Mouse (Mus musculus): ENCODE measurements around the gene Rad9a. TPM values are rescaled to one million over a fixed set of nuclear protein-coding genes. Genes with fewer than 3 reads are reported as not detected.

The Rad9a gene
- polyA plus RNA-seq, 1 experiment from 2014 or later, result 14.3 TPM

DNA sequence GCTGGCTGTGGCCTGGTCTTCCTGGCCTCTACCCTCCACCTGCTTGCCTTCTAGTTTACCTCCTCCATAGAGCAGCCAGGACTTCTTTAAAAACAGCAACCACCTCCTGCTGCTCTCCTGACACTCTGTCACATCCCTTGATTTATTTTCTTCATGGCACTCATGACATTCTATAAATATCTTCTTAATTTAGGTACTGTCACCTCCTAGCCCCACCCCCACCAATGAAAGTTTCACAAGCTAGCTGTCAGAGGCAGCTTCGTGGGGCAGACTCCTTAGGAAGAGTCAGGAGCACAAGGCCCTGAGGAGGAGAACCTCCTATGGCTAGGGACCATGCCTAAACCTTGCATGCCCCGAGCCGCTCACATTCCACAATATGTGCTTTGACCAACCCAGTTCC, 14.2 kb downstream of the Rad9a start:
- H3K4me3 ChIP-seq (ENCODE audit: low read depth, low read length), result no peak overlapping the region
- no peak overlapping the region for H3K9ac ChIP-seq (replicated peaks; ENCODE audit: low read depth)
- TF ChIP-seq CTCF (IDR thresholded peaks at IDR 0.05) (no peak), EP300 (IDR thresholded peaks at IDR 0.05) (no peak)
- H3K4me1 ChIP-seq (ENCODE audit: insufficient read depth, low read depth, low read length), result peaks cover 5% of the 10 kb centered on the region; the same call in 1 of the 2 replicates
- H3K36me3 ChIP-seq (ENCODE audit: insufficient read depth, low read length), result no peaks in the 10 kb centered on the region
- H3K27me3 ChIP-seq (replicated peaks; ENCODE audit: insufficient read depth, low read length), result no peaks in the 10 kb centered on the region
- no peak for DNase-seq (ENCODE audit: low spot score)
- H3K27ac ChIP-seq (ENCODE audit: low read length), result no peak overlapping the region
- no peak for ATAC-seq
- H3K9me3 ChIP-seq (ENCODE audit: low read length), result no peaks in the 10 kb centered on the region
- H3K4me2 ChIP-seq (replicated peaks; ENCODE audit: low read depth, low read length), result no peak overlapping the region
- 64% methylated on average over 3 of the region's 3 CpGs for WGBS

DNA sequence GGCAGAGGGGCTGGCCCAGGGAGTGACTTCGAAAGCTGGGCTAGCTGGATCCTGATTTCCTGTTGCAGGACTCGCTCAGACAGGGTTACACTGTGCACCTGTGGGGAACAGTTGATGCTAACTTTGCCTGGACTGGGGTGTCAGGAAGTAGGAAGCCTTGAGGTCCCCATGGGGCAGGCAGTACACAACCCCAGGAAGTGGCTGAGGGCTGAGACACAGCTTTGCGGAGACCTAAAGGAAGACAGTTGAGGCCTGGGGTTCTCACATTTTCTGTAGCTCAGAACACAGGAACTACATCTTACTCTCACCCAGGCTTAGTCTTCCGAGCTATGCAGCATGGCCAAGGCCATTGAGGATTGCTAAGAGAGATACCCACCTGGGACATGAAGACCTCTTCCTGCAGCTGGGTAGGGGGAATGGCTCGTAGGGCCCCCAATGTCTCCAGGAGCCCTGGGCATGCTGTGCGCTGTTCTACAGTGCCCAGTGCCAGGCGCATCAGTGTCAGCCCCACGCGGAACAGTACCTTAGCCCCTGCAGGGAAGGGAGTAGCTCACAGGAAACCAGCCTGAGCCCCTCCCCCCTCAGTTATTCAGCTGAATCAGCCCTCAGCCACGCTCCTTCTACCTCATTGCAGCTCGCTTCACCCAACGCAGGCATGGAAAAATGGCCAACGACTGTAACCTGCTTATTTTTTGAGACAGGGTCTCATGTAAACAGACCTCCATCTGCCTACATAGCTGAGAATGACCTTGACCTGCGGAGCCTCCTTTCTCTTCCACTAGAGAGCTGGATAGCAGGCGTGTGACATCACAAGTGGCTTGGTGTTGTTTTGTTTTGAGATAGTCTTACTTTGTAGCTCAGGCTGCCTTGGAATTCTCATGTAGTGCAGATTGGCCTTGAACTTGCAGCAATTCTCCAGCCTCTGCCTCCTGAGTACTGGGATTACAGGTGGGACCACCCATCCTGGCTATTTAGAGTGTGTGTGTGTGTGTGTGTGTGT, 16.2 kb downstream of the Rad9a start:
- no peaks in the 10 kb centered on the region for H3K36me3 ChIP-seq (ENCODE audit: insufficient read depth, low read length)

DNA sequence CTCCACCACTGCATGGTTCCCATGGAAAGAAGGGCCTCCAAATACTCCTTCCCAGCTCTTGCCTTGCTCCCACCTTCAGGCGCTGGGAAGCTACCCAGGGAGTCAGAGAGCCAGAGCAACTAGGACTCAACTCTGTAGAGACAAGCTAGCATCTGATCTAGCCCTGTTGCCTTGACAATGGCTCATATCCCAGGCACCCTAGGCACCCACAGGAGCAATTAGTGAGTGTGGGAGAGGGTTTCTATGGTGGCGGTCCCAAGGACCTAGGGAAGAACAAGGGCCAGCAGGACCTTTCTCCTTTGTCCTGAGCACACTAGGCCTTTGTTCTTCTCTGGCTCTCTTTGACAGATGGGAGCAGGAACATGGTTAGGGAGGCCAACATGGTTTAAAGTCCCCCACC, 17.8 kb downstream of the Rad9a start:
- Histone ChIP-seq H3K27me3 (replicated peaks; ENCODE audit: insufficient read depth, low read length) (no peaks in the 10 kb centered on the region), H3K36me3 (ENCODE audit: insufficient read depth, low read length) (no peaks in the 10 kb centered on the region)

More for the DNA sequence above, 16.2 kb downstream of the Rad9a start:
- Histone ChIP-seq H3K27ac (ENCODE audit: low read length) (peak overlapping the region; percentile 14; the same call in 1 of the 2 replicates), H3K4me2 (replicated peaks; ENCODE audit: low read depth, low read length) (no peak overlapping the region), H3K9me3 (ENCODE audit: low read length) (no peaks in the 10 kb centered on the region), H3K4me3 (ENCODE audit: low read depth, low read length) (no peak overlapping the region), H3K9ac (replicated peaks; ENCODE audit: low read depth) (no peak overlapping the region), H3K27me3 (replicated peaks; ENCODE audit: insufficient read depth, low read length) (no peaks in the 10 kb centered on the region), H3K4me1 (ENCODE audit: insufficient read depth, low read depth, low read length) (no peaks in the 10 kb centered on the region)
- TF ChIP-seq EP300 (IDR thresholded peaks at IDR 0.05), result no peak
- TF ChIP-seq CTCF (IDR thresholded peaks at IDR 0.05), result no peak
- ATAC-seq (peak; percentile 46; the same call in 1 of the 2 replicates), DNase-seq (ENCODE audit: low spot score) (no peak)
- WGBS, result 40% methylated on average over 15 of the region's 15 CpGs

DNA sequence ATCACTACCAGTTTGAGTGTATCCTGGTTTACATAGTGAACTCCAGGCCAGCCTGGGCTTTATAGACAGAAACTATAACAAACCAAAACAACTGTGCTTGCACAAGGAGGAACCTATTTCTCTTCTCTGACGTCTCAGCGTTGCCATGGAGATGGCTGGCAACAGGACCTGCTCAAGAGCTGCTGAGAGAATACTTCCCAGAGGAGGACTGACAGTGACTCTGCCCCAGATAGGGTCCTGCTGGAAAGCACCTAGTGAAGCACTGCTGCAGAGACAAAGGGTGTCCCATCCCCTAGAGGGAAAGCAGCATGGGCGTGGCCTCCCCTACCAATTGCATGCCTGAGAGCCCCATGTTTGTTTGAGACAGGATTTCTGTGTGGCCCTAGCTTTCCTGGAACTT, 19.6 kb downstream of the Rad9a start:
- peak; percentile 81 for DNase-seq (ENCODE audit: low spot score)
- Histone ChIP-seq H3K27me3 (replicated peaks; ENCODE audit: insufficient read depth, low read length) (no peaks in the 10 kb centered on the region), H3K4me2 (replicated peaks; ENCODE audit: low read depth, low read length) (no peak overlapping the region), H3K27ac (ENCODE audit: low read length) (no peak overlapping the region), H3K4me3 (ENCODE audit: low read depth, low read length) (no peak overlapping the region), H3K36me3 (ENCODE audit: insufficient read depth, low read length) (no peaks in the 10 kb centered on the region), H3K4me1 (ENCODE audit: insufficient read depth, low read depth, low read length) (no peaks in the 10 kb centered on the region), H3K9ac (replicated peaks; ENCODE audit: low read depth) (no peak overlapping the region), H3K9me3 (ENCODE audit: low read length) (no peaks in the 10 kb centered on the region)
- ATAC-seq, result peak; percentile 78
- TF ChIP-seq CTCF (IDR thresholded peaks at IDR 0.05) (no peak), EP300 (IDR thresholded peaks at IDR 0.05) (no peak)
- WGBS, result 25% methylated on average over 3 of the region's 3 CpGs

More for the DNA sequence above, 17.8 kb downstream of the Rad9a start:
- no peaks in the 10 kb centered on the region for H3K4me1 ChIP-seq (ENCODE audit: insufficient read depth, low read depth, low read length)
- WGBS, result 89% methylated on average over 2 of the region's 2 CpGs
- DNase-seq (ENCODE audit: low spot score), result no peak
- ATAC-seq, result no peak
- no peak overlapping the region for H3K9ac ChIP-seq (replicated peaks; ENCODE audit: low read depth)
- H3K27ac ChIP-seq (ENCODE audit: low read length), result 0 out of 2 replicates have a peak overlapping the region, but pooled peaks have one; percentile 11
- no peak overlapping the region for H3K4me3 ChIP-seq (ENCODE audit: low read depth, low read length)
- H3K9me3 ChIP-seq (ENCODE audit: low read length), result no peaks in the 10 kb centered on the region
- no peak for TF ChIP-seq CTCF (IDR thresholded peaks at IDR 0.05)
- no peak overlapping the region for H3K4me2 ChIP-seq (replicated peaks; ENCODE audit: low read depth, low read length)

DNA sequence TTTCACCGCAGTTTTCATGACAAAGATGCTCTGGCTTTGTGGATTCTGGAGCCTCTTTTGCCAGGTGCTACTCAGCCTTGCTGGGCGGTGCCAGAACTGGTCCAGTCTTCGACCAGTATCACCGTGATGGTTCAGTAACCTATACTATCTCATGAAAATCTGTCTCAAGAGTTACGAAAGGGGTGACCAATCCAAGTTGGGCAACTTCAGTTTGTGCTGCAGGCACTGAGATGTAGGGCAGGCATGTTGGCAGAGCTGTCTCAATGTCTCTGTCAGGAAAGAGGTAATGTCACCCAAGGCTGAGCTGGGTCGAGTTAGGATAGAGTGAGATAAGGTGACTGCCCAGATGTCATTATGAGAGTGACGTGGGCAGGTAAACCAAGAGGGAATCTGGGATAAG, 21.1 kb downstream of the Rad9a start:
- no peak overlapping the region for H3K4me3 ChIP-seq (ENCODE audit: low read depth, low read length)
- no peaks in the 10 kb centered on the region for H3K27me3 ChIP-seq (replicated peaks; ENCODE audit: insufficient read depth, low read length)
- WGBS, result 82% methylated on average over 7 of the region's 7 CpGs
- no peak overlapping the region for H3K9ac ChIP-seq (replicated peaks; ENCODE audit: low read depth)
- H3K27ac ChIP-seq (ENCODE audit: low read length), result no peak overlapping the region
- DNase-seq (ENCODE audit: low spot score) (no peak), ATAC-seq (no peak)
- H3K4me1 ChIP-seq (ENCODE audit: insufficient read depth, low read depth, low read length), result 0 out of 2 replicates have a peak, but pooled peaks cover 2% of the 10 kb centered on the region
- H3K9me3 ChIP-seq (ENCODE audit: low read length), result no peaks in the 10 kb centered on the region
- TF ChIP-seq CTCF (IDR thresholded peaks at IDR 0.05), result no peak
- no peak for TF ChIP-seq EP300 (IDR thresholded peaks at IDR 0.05)
- no peak overlapping the region for H3K4me2 ChIP-seq (replicated peaks; ENCODE audit: low read depth, low read length)
- no peaks in the 10 kb centered on the region for H3K36me3 ChIP-seq (ENCODE audit: insufficient read depth, low read length)

DNA sequence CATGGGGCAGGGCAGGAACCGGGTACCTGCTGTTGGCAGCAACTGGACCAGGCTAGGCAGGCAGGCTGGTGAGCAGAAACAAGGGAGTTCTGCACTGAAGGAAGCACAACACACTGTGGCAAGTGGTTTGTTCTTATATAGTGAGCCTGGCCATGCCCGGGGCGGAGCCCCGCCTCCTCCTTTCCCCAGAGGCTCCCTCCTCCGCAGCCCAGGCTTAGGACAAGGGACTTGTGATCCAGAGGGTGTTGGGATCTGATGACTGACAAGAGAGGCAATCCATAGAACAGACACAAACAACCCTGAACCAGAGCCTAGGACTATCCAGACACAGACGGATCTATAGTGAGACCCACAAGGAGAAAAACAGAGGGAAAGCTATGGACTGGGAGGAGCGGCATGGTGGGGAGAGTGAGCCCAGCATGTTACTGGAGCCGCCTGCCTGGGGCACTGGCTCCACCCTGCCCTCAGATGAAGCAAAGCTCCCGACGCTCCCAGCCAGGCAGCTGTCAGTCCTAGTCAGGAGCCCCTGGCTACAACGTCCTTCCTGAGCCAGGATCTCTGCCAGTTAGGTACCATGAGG, 26.0 kb downstream of the Rad9a start, which contains the start of gene Carns1:
Carns1 (minus strand) TSS at position 112 of the 580 bp plus-strand sequence.
- H3K27me3 ChIP-seq (replicated peaks; ENCODE audit: insufficient read depth, low read length), result no peaks in the 10 kb centered on the region
- DNase-seq (ENCODE audit: low spot score) (peak; percentile 67), ATAC-seq (peak; percentile 82)
- WGBS, result 11% methylated on average over 10 of the region's 11 CpGs
- H3K9ac ChIP-seq (replicated peaks; ENCODE audit: low read depth), result no peak within 1 kb of the TSS
- H3K9me3 ChIP-seq (ENCODE audit: low read length), result no peaks in the 10 kb centered on the region
- H3K27ac ChIP-seq (ENCODE audit: low read length), result no peak within 1 kb of the TSS; the same call in 1 of the 2 replicates
- peaks cover 12% of the 10 kb centered on the region; the same call in 1 of the 2 replicates for H3K4me1 ChIP-seq (ENCODE audit: insufficient read depth, low read depth, low read length)
- TF ChIP-seq CTCF (IDR thresholded peaks at IDR 0.05) (no peak), EP300 (IDR thresholded peaks at IDR 0.05) (no peak)
- H3K4me3 ChIP-seq (ENCODE audit: low read depth, low read length), result no peak within 1 kb of the TSS
- no peaks in the 10 kb centered on the region; the same call in 1 of the 2 replicates for H3K36me3 ChIP-seq (ENCODE audit: insufficient read depth, low read length)
- peak within 1 kb of the TSS; percentile 47 for H3K4me2 ChIP-seq (replicated peaks; ENCODE audit: low read depth, low read length)

All from lung, postnatal 0 days (tissue).